Mouse (Mus musculus) gastrocnemius, postnatal 36 days (tissue): Measurements from ENCODE around the gene Cacnb1. TPM values are rescaled to one million over a fixed set of nuclear protein-coding genes. Genes with fewer than 3 reads are reported as not detected.

ENCODE experiments used
- DNase-seq, 2 experiments: peaks; one replicate each; pipeline ENCODE4 v3.0.0; 2022
- intact Hi-C: fragments of 180-260 bp; cut with DNase I; formaldehyde crosslinking; loops from one replicate; pipeline ENCODE4 v1.15.1; 2025
- total RNA-seq, 2 experiments: library from RNA; stranded (reverse); gene quantifications; 2 replicates each; pipeline ENCODE4 v1.2.3; 2021

Cacnb1 gene
- total RNA-seq, 2 experiments from 2014 or later = 215 to 243 TPM

DNA sequence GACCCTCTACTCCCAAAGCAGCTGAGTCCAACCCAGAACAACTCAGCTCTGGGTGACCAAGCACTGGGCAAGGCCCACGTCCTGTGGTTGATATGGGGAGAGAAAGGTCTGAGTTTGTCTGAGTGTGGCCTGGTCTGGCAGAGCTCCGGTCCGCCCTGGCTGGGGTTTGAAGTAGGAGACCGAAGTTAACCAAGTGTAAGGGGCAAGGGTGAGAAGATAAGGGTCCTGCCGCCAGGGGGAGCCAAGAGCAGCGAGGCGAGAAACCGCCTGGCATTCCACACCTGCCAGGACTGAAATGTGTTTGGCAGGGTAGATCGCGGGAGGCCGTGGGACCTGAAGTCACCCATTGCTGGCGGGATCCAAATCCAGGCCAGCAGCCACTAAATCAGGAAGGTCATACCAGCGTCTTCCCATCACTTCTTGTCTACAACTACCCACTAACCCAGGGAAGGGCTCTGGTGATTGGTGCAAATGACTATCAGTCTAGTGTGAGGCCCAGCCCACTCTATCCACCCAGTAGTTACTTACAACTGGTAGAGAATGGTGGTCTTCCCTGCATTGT lies 28.2 kb downstream of the Cacnb1 start:
- DNase-seq = peak; percentile 77 to 78
- intact Hi-C loops = no loop called here

- DNase-seq = peak; percentile 85 to 89
- intact Hi-C loops = loop anchor here (2.0 kb wide), 1 partner anchor 192 kb away; no protein-coding TSS in a partner anchor
These were observed 34.2 kb downstream of the Cacnb1 start for GRCm38 (mm10) chr11:97988530-97989096.

DNA sequence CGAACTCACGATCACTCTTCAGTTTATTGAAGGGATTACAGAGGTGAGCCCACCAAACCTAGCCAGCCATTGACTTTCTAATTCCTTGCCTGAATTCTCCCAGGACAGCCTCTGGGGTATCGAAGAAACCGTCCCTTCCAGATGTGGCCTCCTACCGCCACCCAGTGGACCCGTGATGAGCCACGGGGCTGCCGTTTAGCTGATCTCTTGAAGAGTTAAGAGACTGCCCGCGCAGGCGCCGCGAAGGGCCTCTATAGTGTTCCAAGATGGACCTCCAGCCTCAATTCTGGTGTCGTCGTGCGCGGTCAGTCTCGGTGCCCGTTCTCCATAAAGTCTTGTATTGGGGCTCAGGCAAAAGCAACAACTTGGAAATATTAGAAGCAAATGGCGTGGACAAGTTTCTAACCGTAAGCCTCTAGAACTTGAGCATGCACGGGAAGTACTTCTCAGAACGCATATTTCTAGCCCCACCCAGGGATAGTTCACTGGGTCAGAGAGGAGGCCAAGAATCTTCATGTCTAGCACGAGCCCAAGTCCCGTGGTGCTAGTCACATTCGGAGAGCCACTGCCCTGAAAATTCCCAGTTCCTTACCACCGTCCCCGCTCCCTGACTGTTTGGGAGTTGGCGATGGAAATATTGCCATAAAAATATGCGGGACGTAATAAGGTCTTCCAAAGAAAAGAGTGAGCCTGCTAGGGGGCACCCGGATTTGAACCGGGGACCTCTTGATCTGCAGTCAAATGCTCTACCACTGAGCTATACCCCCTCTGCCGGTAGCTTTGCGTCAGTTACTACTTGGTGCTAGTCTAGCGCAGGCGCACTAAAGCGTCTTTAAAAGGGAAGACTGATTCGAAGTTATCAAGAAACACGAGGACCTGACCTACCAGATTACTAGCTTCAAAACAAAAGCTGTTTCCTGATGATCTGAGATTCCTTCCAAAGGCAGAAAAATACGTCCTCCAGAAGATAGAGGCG lies 35.0 kb downstream of the Cacnb1 start:
- intact Hi-C loops = loop anchor here (1.0 to 2.0 kb wide), 3 partner anchors 51 to 191 kb away; no protein-coding TSS in a partner anchor
- DNase-seq = peak; percentile 92 to 98

DNA sequence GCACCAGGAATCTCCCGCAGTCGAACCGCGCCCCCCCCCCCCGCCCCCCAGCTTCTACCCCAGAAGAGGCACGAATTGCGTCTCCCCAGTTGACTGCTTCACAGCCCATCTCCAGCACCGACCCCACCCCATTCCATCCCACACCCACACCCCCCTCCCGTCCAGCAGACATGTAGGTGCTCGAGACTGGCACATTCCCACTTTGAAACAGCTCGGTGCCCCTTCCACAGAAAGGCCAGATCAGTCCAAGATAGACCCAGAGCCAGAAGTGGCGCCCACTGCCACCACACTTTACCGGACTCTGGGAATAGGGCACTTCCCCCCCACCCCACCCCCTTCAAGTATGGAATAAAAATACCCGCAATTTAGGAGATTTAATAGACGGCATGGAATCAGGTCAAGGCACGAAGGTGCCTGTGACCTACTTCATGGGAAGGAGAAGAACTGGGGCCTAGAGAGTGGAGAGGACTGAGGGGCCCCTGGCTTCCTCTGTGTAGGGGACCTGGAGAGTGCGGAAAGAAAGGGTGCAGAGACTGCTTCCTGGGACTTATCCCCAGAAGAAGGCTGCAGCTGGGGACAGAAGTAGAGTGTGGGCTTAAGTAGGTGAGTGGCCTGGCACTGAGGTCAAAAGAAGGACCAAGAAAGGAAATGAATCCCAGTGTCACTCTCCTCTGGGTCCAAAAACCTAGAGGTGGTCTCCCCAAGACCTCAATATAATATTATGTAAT lies 35.9 kb downstream of the Cacnb1 start:
- intact Hi-C loops = loop anchor here (1.0 to 2.0 kb wide), 2 partner anchors 50 to 87 kb away; no protein-coding TSS in a partner anchor

DNA sequence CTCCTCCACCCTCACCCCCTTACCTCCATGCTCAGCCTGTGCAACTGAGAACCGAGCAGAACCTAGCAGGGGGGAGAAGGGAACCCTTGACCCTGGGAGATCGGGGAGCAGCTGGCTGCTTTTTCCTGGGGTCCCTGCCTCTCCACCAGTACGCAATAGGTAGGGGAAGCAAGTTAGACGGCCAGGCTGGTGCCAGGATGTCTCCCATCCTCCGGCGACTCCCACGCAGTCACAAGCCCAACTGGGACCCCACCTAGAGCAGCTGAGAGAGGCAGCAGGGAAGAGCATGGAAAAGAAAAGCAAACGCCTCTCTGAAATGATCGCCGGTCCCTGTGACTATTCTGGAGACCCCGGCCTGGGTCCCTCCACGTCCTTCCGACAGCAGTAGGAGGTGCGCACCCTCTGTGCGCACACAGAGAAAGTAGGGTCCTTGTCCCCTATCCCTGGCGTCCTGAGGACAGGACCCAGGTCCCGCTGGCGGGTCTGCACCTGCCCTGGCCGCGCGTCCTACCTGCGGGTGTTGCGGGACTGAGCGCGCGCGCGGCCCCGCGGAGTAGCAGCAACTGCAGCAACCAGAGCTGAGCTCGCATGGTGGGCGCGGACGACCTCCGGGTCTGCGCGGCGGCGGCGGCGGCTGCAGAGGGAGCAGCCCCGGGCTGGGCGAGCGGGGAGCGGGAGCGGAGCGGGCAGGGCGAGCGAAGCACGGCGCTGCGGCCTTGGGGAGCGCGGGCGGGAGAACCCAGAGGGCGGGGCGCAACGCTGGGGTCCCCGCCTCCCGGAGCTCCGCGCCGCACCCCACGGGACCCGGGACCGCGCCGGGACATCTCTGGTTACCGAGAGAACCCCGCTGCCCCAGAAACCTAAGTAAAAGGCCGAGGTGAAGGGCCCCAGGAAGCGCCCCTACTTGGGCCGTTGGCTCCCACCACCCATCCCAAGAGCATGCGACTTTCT lies 36.8 kb downstream of the Cacnb1 start, which contains the start of gene Plxdc1:
TSS of gene Plxdc1 (minus strand) at position 718 of the 951 bp plus-strand sequence.
- intact Hi-C loops = loop anchor here (2.0 kb wide), 1 partner anchor 49 kb away; no protein-coding TSS in a partner anchor
- no peak for DNase-seq

More for the DNA sequence above, 35.9 kb downstream of the Cacnb1 start:
- DNase-seq = no peak

DNA sequence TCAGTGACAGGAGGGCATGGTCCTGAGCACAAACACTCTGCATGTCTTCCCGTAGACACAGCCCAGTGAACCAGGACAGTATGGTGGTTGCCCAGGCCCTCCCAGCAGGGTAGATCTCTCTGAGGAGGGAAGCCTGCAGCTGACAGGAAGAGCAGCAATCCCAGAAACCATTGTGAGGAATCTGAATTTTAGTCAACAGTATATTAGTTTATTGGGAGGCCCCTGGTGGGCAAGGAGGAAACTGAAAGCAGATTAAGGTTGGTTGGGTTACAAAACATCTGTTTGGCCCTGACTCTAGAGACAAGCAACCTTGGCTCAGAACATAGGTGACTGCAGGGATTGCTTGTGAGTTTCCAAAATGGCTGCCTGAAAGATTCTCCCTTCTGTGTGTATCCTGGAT lies 38.9 kb downstream of the Cacnb1 start:
- intact Hi-C loops = no loop called here
- no peak for DNase-seq

DNA sequence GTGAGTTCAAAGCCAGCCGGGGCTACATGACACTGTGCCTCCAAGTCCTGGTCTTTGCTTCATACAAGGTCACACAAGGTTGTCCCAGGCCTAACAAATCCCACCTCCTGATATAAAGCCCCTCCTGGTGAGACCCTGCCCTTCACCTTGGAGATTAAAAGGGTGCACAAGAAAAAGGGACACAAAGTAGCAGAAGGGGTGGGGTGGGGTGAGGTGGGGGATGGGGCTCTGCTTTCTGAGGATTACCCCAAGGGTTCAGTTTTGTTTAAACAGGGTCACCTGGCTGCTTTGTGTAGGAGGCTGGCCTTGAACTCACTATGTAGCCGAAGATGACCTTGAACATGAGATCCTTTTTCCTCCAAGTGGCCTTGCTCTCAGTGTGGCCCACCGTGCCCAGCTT lies 39.3 kb downstream of the Cacnb1 start:
- intact Hi-C loops = no loop called here
- DNase-seq = no peak

DNA sequence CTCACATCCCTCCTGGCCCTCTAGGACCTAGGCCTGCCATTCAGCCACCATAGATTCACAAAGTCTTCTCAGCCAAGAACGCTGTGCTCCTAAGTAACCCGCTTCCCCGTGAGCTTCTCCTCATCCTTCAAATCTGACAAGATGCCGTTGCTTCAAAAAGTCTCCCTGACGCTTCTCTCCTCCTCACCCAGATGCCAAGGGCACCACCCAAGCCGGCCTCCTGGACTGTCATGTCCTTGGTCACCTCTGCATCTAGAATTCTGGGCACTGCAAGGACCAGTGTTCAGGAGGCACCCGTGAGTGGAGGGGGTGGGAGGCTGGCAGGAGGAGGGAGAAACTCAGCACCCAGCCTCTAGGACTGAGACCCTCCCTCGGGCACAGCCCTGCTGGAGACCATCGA lies 40.1 kb downstream of the Cacnb1 start:
- intact Hi-C loops = no loop called here
- no peak for DNase-seq

- intact Hi-C loops = no loop called here
- peak; percentile 69 to 78 for DNase-seq
These were observed 42.3 kb downstream of the Cacnb1 start for GRCm38 (mm10) chr11:97980531-97980966.

DNA sequence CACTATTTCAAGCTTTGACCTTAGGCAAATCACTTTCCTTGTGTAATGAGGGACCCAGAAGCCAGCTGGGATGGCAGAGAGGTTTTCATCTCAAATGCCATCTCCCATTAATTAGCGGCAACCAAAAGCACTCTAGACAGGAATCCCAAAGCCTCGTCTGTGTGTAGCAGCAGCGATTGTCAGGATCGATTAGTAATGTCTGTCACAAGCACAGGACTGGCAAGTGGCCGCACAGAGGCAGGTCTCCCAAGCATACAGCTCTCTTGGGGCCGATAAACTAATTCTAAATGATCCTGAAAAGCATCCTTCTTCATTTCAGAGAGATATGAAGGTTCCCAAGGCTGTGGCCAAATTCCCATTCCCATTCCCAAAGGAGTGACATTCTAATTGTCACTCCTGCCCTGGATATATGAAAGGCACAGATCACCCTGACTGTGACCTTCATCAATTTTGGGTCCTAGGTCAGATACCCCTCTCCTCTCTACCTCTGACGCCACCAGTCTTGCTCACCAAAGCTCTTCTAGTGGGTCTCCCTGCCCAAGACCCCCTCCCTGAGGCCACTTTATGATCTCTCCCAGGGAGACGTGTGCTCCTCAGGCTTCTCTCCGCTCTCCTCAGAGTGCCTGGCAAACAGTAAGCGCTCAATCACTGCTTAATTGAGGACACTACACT lies 42.9 kb downstream of the Cacnb1 start:
- intact Hi-C loops = loop anchor here (5.0 kb wide), 1 partner anchor 63 kb away; no protein-coding TSS in a partner anchor

GRCm38 (mm10) chr11:97978392-97978791 lies 44.4 kb downstream of the Cacnb1 start:
- DNase-seq = no peak
- intact Hi-C loops = loop anchor here (5.0 kb wide), 1 partner anchor 61 kb away; no protein-coding TSS in a partner anchor

More for the DNA sequence above, 42.9 kb downstream of the Cacnb1 start:
- DNase-seq = no peak

DNA sequence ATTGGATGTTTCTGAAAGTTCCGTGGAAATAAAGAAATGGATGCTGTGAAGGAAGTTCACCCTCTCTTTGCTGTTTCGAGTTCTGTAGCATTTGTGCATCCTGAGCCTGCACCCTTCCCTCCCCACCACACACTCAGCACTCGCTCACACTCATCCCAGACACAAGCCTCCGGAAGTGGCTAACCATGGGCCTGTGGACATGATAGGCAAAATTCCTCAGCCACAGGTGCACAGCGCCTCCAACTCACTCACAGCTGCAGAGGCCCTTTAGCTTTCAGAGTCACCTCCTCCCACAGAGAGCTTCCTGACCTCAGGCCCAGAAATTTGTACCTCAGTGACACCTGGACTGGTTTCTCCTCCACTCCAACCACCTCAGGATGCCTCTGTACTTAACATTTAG lies 45.0 kb downstream of the Cacnb1 start:
- intact Hi-C loops = loop anchor here (5.0 kb wide), 1 partner anchor 60 kb away; no protein-coding TSS in a partner anchor
- DNase-seq = no peak

DNA sequence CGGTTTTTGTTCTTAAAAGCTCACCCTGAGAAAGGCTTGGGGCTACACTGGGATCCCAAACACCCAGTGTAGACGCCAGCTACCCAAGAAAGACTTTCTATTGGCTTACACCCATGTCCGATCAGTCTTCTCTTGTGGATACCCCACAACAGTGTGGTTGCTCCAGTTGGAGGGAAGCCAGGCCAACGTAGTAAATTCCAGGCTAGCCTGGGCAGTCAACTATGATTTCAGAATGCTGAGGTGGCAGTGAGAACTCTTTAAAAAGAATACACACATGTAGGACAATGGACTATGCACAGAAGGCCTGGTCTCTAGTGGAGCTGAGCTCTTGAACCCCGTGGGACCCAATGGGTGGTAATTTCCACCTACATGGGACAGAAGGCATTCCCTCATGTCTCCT lies 48.1 kb downstream of the Cacnb1 start:
- no peak for DNase-seq
- intact Hi-C loops = loop anchor here (5.0 kb wide), 1 partner anchor 57 kb away; no protein-coding TSS in a partner anchor

GRCm38 (mm10) chr11:97974141-97974540 lies 48.7 kb downstream of the Cacnb1 start:
- DNase-seq = no peak
- intact Hi-C loops = no loop called here

- intact Hi-C loops = no loop called here
- no peak for DNase-seq
These were observed 50.4 kb downstream of the Cacnb1 start for GRCm38 (mm10) chr11:97972434-97972833.

DNA sequence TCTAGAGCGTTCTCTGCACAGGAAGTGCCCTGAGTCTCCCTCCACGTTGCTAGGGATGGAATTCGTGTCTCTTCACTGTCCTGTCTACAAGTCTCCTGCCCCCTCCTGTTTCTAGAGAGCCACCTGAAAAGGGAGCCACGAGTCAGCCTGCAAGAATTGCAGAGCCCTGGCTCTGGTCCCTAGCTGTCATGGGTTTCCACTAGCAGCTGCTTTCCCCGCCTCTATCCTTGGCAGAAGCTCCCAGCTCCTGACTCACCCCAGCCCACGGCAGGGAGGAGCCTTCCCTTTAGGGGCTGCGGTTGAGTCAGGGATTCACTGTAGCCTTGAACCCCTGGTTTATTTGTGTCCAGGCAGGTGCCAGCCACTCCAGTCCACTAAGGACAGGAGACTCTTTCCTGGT lies 51.6 kb downstream of the Cacnb1 start:
- intact Hi-C loops = no loop called here
- peak; percentile 72 to 85 for DNase-seq

DNA sequence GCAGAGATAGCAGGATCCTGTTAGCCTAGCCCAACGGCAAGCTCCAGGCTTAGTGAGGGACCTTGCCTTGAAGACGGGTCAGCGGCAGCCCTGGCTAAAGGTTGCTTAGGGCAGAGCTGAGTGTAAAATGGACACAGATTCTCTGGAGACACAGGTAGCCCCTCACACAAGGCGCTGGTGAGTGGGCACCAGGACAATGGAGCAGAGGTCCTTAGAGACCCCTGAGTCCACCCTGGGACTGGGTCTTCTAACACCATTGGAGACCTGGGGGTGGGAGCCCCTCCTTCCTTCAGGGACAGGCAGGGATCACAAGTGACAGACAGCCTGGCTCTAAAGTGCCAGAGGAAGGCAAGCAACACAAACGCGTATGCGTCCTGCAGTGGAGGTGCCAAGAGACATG lies 52.1 kb downstream of the Cacnb1 start:
- intact Hi-C loops = no loop called here
- DNase-seq = no peak

DNA sequence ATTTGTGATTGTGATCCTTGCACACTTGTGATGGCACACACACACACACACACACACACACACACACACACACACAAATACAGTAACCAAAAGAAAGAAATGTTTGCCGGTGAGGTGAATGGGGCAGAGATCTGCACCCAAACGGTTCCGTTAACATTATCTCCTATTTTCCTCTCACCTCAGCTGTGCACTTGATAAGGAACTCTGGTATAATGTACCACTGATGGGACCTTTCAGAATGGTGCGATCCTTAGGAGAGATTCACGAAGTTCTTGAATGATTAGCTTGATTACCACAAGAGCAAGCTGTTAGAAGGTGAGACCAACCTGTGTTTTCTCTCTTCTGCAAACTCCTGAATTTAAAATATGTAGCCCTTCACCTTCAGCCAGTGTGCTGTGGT lies 54.4 kb downstream of the Cacnb1 start:
- DNase-seq = no peak
- intact Hi-C loops = no loop called here
